Mouse (Mus musculus) left cerebral cortex, adult 2 months (tissue): Measurements from ENCODE around the gene Prkcg. TPM values are rescaled to one million over a fixed set of nuclear protein-coding genes. Genes with fewer than 3 reads are reported as not detected.

Source experiments
- DNase-seq, 2 experiments: peaks; one replicate each; pipeline ENCODE4 v3.0.0; 2021 to 2022; ENCODE audit warnings: low spot score in 2 of 2, mixed read lengths in 1 of 2; ENCODE audit errors: extremely low spot score in 1 of 2
- H3K27ac ChIP-seq: fragments of 200-600 bp; 2 replicates; pipeline ENCODE4 v1.8.1; 2022
- H3K4me3 ChIP-seq: fragments of 200-600 bp; 2 replicates; pipeline ENCODE4 v1.8.1; 2022
- CTCF ChIP-seq: fragments of 200-600 bp; IDR thresholded peaks from 2 replicates; pipeline ENCODE4 v1.8.1; 2022; ENCODE audit warnings: antibody characterized with exemption, mild to moderate bottlenecking, moderate library complexity
- intact Hi-C: fragments of 180-260 bp; cut with DNase I; formaldehyde crosslinking; loops from one replicate; pipeline ENCODE4 v1.15.1; 2025
- total RNA-seq, 2 experiments: library from RNA; stranded (reverse); gene quantifications; 2 replicates each; pipeline ENCODE4 v1.2.3; 2021

Gene Prkcg
- total RNA-seq, 2 experiments from 2014 or later = 262 to 263 TPM

DNA sequence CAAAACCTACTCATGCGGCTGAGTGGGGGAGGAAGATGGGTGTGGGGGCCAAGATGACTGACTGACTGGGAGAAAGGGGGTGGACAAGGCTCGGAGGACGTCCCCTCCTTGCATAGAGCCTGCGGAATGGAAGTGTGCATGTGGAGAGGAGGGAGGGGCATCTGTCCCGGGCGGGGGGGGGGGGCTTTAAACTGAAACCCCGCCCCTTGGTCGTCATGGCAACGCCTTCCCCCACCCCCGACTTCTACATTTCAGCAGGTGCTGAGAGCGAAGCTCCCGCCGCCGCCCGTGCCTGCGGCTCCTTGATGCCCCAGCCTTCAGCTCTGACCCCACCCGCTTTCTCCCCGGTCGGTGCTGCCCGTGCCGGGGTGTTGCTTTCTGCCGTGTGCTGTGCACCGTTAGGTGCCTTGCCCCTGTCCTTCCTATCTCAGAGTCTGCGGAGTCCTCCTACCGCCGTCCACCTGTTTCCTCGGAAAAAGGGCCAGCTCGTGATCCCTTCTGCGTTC lies 14.3 kb downstream of the Prkcg start:
- peak; percentile 72 to 78 for DNase-seq
- intact Hi-C loops = loop anchor here (5.0 to 10.0 kb wide), 2 partner anchors 41 to 79 kb away; no protein-coding TSS in a partner anchor
- no peak for TF ChIP-seq CTCF
- Histone ChIP-seq H3K27ac (peak overlapping the region; percentile 78), H3K4me3 (peak overlapping the region; percentile 74)

DNA sequence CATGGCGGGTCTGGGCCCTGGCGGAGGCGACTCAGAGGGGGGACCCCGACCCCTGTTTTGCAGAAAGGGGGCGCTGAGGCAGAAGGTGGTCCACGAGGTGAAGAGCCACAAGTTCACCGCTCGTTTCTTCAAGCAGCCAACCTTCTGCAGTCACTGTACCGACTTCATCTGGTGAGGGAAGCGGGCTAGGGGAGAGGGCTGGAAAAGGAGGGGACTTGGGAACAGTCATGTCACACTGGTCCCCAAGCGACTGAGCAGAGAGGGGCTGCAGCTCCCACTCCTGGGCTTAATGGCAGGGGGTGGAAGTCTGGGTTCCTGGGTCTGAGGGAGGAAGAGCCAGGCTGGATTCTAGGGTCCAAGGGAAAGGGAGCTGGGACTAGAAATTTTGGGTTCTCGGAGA lies 14.8 kb downstream of the Prkcg start:
- TF ChIP-seq CTCF = no peak
- no peak for DNase-seq
- H3K27ac ChIP-seq = peak overlapping the region; percentile 72

DNA sequence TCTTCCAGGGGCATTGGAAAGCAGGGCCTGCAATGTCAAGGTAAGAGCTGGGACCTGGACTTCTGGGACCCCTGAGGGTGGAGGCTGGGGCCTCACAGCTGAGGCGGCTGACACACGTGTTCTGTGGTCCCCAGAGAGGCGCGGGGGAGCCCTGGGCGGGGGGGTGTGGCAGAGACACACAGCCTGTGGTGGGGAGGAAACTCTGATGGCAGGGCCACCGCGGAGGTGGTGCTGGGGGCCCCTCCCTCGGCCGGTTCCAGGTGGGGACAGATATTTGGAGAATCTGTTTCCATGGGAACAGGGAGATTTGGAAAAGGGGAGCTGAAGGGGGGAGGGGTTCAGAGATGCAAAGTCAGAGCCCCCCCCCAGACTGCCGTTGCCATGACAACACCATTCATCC lies 15.3 kb downstream of the Prkcg start:
- intact Hi-C loops = loop anchor here (5.0 to 10.0 kb wide), 2 partner anchors 42 to 79 kb away; no protein-coding TSS in a partner anchor
- TF ChIP-seq CTCF = no peak
- peak; percentile 62 to 65 for DNase-seq
- H3K4me3 ChIP-seq = peak overlapping the region; percentile 74
- peak overlapping the region; percentile 72 for H3K27ac ChIP-seq

More for the DNA sequence above, 14.8 kb downstream of the Prkcg start:
- H3K4me3 ChIP-seq = peak overlapping the region; percentile 74
- intact Hi-C loops = loop anchor here (5.0 to 10.0 kb wide), 2 partner anchors 41 to 79 kb away; no protein-coding TSS in a partner anchor

DNA sequence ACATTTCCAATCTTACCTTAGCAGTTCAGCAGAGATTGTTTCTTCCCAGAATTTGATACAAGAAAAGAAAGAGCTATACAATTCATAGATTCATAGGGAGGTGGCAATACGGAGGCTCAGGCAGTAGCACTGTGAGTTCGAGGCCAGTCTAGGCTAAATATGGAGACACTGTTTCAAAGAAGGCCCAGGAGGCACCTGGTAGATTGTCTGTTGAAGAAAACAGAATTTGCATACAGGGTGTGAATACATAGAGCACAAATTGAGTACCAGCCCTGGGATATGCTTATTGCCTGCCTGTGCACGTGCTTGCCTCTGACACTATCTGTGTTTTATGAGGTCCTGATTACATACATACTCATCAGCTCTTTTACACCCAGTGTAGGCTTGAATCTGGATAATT lies 17.4 kb downstream of the Prkcg start:
- intact Hi-C loops = loop anchor here (10.0 kb wide), 1 partner anchor 82 kb away; no protein-coding TSS in a partner anchor
- H3K4me3 ChIP-seq = no peak overlapping the region

DNA sequence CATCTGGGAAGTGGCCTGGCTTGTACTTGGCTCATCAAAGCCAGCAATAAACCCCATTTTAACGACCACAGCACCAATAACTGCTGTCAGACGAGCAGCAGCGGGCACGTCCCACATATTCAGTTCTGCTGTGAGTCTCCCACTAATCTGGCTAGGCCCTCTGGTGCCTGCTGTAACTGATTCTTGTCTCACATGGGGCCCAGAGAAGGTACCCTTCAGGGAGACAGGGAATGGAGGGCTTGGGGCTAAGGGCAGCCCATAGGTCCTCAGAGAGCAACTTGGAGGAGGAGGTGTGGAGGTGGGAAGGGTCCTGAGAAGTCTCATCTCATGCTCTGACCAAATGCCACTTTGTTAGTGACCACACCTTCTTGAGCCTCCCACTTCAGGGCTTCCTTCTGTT lies 19.7 kb downstream of the Prkcg start:
- Histone ChIP-seq H3K4me3 (no peak overlapping the region), H3K27ac (no peak overlapping the region)
- no peak for TF ChIP-seq CTCF
- DNase-seq = no peak
- intact Hi-C loops = loop anchor here (10.0 kb wide), 1 partner anchor 84 kb away; no protein-coding TSS in a partner anchor

More for the DNA sequence above, 17.4 kb downstream of the Prkcg start:
- no peak overlapping the region for H3K27ac ChIP-seq
- TF ChIP-seq CTCF = no peak
- DNase-seq = no peak

DNA sequence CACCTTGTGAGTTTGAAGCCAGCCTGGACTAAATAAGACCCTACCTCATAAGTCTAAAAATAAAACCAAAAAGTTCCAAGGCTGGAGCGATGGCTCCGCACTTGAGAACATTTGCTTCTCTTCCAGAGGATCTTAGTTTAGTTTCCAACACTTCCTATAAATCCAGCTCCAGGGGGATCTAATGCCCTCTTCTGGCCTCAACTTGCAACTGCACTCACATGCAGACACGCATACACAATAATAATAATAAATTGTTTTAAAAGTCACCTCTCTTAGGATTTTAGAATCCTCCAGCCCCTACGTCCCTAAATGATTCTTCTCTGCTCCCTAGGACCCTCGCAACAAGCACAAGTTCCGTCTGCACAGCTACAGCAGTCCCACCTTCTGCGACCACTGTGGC lies 21.3 kb downstream of the Prkcg start:
- intact Hi-C loops = no loop called here
- no peak for DNase-seq
- Histone ChIP-seq H3K4me3 (no peak overlapping the region), H3K27ac (no peak overlapping the region)
- peak; percentile 23 for TF ChIP-seq CTCF

DNA sequence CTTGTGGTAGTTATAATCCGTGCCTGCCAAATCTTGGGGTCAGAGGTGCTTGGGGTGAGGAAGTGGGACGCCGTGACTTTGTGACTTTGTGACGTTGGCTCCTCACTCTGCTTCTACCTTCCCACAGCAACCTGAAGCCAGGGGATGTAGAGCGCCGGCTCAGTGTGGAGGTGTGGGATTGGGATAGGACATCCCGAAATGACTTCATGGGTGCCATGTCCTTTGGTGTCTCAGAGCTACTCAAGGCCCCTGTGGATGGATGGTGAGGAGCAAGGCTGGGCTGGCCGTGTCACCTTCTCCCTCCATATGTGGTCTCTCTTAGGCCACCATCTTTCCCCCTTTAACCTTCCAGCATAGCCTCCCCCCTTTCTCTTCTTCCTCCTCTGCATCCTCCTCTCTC lies 24.6 kb downstream of the Prkcg start:
- TF ChIP-seq CTCF = no peak
- Histone ChIP-seq H3K27ac (no peak overlapping the region), H3K4me3 (no peak overlapping the region)
- intact Hi-C loops = no loop called here
- DNase-seq = no peak

DNA sequence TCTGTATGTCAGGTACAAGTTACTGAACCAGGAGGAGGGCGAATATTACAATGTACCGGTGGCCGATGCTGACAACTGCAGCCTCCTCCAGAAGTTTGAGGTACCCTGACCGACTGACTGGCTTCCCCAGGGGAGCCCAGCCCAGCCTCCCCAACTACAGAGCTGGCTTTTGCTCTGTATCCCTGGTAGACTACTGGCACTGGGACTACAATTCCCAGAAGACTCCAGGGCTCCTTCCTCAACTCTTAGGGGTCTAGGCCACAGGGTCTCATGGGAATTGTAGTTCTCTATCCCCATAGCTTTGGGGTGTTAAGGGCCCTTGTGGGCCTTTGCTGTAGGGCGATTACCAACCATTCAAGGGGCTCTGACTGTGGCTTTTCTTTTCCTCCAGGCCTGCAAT lies 25.1 kb downstream of the Prkcg start:
- no peak for TF ChIP-seq CTCF
- Histone ChIP-seq H3K27ac (no peak overlapping the region), H3K4me3 (no peak overlapping the region)
- intact Hi-C loops = no loop called here
- no peak for DNase-seq

DNA sequence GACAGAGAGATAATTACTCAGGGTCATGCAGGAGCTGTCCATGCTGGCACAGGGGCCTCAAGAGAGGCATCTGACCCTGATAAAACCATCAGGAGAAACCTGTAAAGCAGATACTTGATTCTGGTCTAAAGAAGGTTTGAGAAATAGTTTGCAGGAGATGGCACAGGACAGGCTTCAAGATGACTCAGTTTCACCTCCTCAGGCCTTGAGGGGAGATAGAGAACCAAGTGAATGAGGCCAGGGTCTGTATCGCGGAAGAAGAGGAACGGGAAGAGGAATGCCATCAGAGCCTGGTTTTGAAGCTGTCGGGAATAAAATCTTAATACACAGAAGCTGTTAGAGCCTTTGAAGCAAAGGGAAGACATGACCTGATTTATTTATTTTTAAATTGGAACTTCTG lies 28.7 kb downstream of the Prkcg start:
- intact Hi-C loops = no loop called here
- Histone ChIP-seq H3K27ac (no peak overlapping the region), H3K4me3 (no peak overlapping the region)
- TF ChIP-seq CTCF = no peak
- no peak for DNase-seq

DNA sequence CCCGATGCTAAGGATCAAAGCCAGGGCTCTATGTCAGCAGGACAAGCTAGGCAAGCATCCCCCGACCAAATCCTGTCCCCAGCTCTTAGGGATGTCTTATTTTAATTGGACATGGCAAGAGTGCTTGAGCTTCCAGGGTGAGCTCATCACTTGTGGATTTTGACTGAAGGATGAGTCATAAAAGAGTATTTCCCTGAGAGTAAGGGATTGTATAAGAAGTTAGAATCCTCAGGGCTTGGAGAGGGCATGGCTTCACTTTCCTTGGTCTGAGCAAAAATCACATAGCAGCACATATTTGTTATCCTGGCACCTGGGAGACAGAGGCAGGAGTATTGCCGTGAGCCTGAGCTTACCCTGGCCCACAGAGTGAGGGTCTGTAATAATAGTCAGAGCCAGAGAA lies 31.9 kb downstream of the Prkcg start:
- H3K4me3 ChIP-seq = no peak overlapping the region
- no peak for DNase-seq
- no peak overlapping the region for H3K27ac ChIP-seq
- no peak for TF ChIP-seq CTCF
- intact Hi-C loops = no loop called here

DNA sequence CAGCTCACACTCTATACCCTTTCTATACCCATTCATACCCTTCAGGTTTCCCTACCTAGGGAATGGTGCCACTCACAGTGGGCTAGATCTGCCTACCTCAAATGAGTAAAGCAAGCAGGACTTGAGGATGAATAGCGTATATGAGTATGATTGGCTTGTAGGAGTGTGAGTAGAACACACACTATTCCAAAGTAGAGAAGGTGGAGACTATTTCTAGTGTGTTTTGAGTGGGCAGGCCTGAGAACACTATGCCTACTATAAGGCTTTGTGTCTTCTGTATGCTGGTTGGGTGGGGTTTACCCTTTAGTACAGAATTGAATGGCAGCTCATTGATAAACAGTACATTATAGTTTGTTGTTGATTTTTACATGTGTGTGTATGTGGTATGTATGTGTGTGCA lies 34.8 kb downstream of the Prkcg start:
- Histone ChIP-seq H3K27ac (no peak overlapping the region), H3K4me3 (no peak overlapping the region)
- intact Hi-C loops = no loop called here
- no peak for TF ChIP-seq CTCF
- DNase-seq = no peak

DNA sequence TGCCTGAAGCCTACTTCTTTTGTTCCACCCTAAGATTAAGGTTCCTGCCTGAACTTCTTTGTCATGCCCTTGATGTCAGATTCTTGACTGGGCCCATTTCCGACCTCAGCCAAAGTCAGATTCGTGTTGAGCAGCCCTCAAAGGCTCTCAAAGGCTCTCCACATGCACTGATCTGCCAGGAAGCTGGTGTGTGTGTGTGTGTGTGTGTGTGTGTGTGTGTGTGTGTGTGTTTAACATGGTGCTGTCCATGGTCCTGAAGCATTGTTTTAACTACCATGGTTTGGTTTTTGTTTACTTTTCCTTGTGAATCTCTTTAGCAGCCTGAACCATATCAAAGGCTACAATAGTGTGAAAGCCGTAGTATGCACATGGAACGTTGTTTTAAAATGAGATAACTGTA lies 39.0 kb downstream of the Prkcg start:
- DNase-seq = no peak
- Histone ChIP-seq H3K4me3 (no peak overlapping the region), H3K27ac (no peak overlapping the region)
- no peak for TF ChIP-seq CTCF
- intact Hi-C loops = no loop called here

DNA sequence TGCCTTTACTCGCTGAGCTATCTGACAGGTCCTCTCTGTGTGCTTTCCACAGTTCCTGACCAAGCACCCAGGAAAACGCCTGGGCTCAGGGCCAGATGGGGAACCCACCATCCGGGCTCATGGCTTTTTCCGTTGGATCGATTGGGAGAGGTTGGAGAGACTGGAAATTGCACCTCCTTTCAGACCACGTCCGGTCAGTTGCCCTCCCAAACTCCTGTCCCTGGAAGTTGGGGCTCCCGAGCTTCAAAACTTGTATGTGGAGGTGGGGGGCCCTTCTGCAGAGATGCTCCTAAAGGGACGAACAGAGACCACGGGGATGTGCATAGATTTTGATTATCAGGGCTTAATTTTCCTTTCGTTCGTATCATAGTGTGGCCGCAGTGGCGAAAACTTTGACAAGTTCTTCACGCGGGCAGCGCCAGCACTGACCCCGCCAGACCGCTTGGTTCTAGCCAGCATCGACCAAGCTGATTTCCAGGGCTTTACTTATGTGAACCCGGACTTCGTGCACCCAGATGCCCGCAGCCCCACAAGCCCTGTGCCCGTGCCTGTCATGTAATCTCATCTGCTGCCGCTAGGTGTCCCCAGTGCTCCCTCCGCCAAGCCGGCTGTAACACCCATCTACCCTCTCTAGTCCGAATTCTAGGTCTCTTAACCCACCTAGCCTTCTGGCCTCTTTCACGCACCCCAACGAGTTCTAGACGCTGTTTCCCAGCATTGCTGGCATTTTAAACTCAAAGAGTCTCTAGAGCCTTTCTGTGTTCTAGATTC lies 41.0 kb downstream of the Prkcg start:
- peak; percentile 83 to 91 for DNase-seq
- TF ChIP-seq CTCF = peak; percentile 97
- intact Hi-C loops = loop anchor here (1.0 to 5.0 kb wide), 3 partner anchors 47 to 118 kb away; partner anchors contain the start of gene Cacng8
- H3K4me3 ChIP-seq = no peak overlapping the region
- H3K27ac ChIP-seq = no peak overlapping the region
